Mouse (Mus musculus) adrenal gland, adult 8-10 months (tissue): ENCODE results near the gene Mical3. TPM values are rescaled to one million over a fixed set of nuclear protein-coding genes. Genes with fewer than 3 reads are reported as not detected.

Experiments
- DNase-seq: peaks from one replicate; pipeline ENCODE4 v3.0.0; 2022
- total RNA-seq, 4 experiments: library from RNA; stranded (reverse); gene quantifications; 2 replicates each; pipeline ENCODE4 v1.2.4; 2022

The Mical3 gene
- total RNA-seq = 10 to 100 TPM; 41.6 to 78.2 (median 55.4) TPM

- no peak for DNase-seq
These were observed at the start of gene Mical3 for GRCm38 (mm10) chr6:121130773-121131172. TSS of gene Mical3 (minus strand) at chr6:121130999.

GRCm38 (mm10) chr6:121179846-121180245 lies 49.0 kb upstream of the Mical3 start:
- no peak for DNase-seq

- DNase-seq = no peak
These were observed 48.0 kb upstream of the Mical3 start for GRCm38 (mm10) chr6:121178700-121179358.

GRCm38 (mm10) chr6:121177118-121177708 lies 46.4 kb upstream of the Mical3 start:
- no peak for DNase-seq

- no peak for DNase-seq
These were observed 45.9 kb upstream of the Mical3 start for GRCm38 (mm10) chr6:121176731-121177098.

- DNase-seq = no peak
These were observed 45.4 kb upstream of the Mical3 start for GRCm38 (mm10) chr6:121176011-121176730.

GRCm38 (mm10) chr6:121174761-121175160 lies 44.0 kb upstream of the Mical3 start:
- DNase-seq = no peak

GRCm38 (mm10) chr6:121173471-121173870 lies 42.7 kb upstream of the Mical3 start:
- no peak for DNase-seq

- peak; percentile 90 for DNase-seq
These were observed 40.3 kb upstream of the Mical3 start for GRCm38 (mm10) chr6:121171102-121171501.

- DNase-seq = no peak
These were observed 36.7 kb upstream of the Mical3 start for GRCm38 (mm10) chr6:121167381-121167975.

- DNase-seq = no peak
These were observed 35.3 kb upstream of the Mical3 start for GRCm38 (mm10) chr6:121166098-121166552.

- DNase-seq = no peak
These were observed 31.8 kb upstream of the Mical3 start for GRCm38 (mm10) chr6:121162616-121163015.

GRCm38 (mm10) chr6:121160126-121160525 lies 29.3 kb upstream of the Mical3 start:
- no peak for DNase-seq

GRCm38 (mm10) chr6:121159616-121160015 lies 28.8 kb upstream of the Mical3 start:
- no peak for DNase-seq

GRCm38 (mm10) chr6:121156030-121156429 lies 25.2 kb upstream of the Mical3 start:
- no peak for DNase-seq

GRCm38 (mm10) chr6:121154451-121155300 lies 23.9 kb upstream of the Mical3 start:
- DNase-seq = no peak

- peak; percentile 53 for DNase-seq
These were observed 22.4 kb upstream of the Mical3 start for GRCm38 (mm10) chr6:121153177-121153576.

GRCm38 (mm10) chr6:121151732-121152131 lies 20.9 kb upstream of the Mical3 start:
- DNase-seq = peak; percentile 92

GRCm38 (mm10) chr6:121150126-121150525 lies 19.3 kb upstream of the Mical3 start:
- no peak for DNase-seq

- no peak for DNase-seq
These were observed 18.6 kb upstream of the Mical3 start for GRCm38 (mm10) chr6:121149420-121149819.

GRCm38 (mm10) chr6:121148360-121148759 lies 17.6 kb upstream of the Mical3 start:
- no peak for DNase-seq

GRCm38 (mm10) chr6:121146798-121147197 lies 16.0 kb upstream of the Mical3 start:
- peak; percentile 46 for DNase-seq
